Mouse (Mus musculus) stomach, adult 2 months (tissue): ENCODE measurements around the gene Map7d3. TPM values are rescaled to one million over a fixed set of nuclear protein-coding genes. Genes with fewer than 3 reads are reported as not detected.

Experiments used
- polyA plus RNA-seq: library from polyadenylated mRNA; depleted of rRNA; stranded (reverse); fragments of >200 nt; gene quantifications from 2 replicates; pipeline ENCODE4 v1.2.3, GENCODE M21; 2012; rRNA removed

The Map7d3 gene
- not detected in 2 replicates for polyA plus RNA-seq

GRCm38 (mm10) chrX:56821765-56822603 is at the start of gene Map7d3:
TSS of gene Map7d3 (minus strand) at chrX:56822326.

GRCm38 (mm10) chrX:56869863-56870262 is 47.7 kb upstream of the Map7d3 start, which contains the start of gene Adgrg4:
TSS of gene Adgrg4 (plus strand) at chrX:56870163.

Other genes starting within 250 kb of the Map7d3 start
- gene Mmgt1, start 224.3 kb downstream of the Map7d3 start, polyA plus RNA-seq = 1.1 and 1.2 TPM in 2 replicates
- 12.6 and 14.8 TPM in 2 replicates for gene Slc9a6, start 212.6 kb downstream of the Map7d3 start, polyA plus RNA-seq
- gene Fhl1, start 90.5 kb downstream of the Map7d3 start, polyA plus RNA-seq = 179 and 224 TPM in 2 replicates
- not detected in 2 replicates for gene Adgrg4, start 47.8 kb upstream of the Map7d3 start, polyA plus RNA-seq
- gene Brs3, start 220.7 kb upstream of the Map7d3 start, polyA plus RNA-seq = not detected in 2 replicates
- 8.5 and 12.8 TPM in 2 replicates for gene Htatsf1, start 231.3 kb upstream of the Map7d3 start, polyA plus RNA-seq